Mouse (Mus musculus) stomach, embryonic 14.5 days (tissue): ENCODE measurements around the gene Nrgn. TPM values are rescaled to one million over a fixed set of nuclear protein-coding genes. Genes with fewer than 3 reads are reported as not detected.
A peak's percentile ranks its signal among the peaks of the same experiment; 100 is the strongest.

Source experiments
- ATAC-seq: fragments of 200-750 bp; cut with Nextera tagmentation; 2 replicates; pipeline ENCODE4 v1.8.0; 2017; ENCODE audit warnings: low read depth, moderate TSS enrichment; ENCODE audit not compliant: insufficient number of reproducible peaks, insufficient read depth, low FRiP score
- H3K27ac ChIP-seq: fragments of 300-500 bp; sonication (generic); 2 replicates; pipeline ENCODE4 v1.5.1; 2014; ENCODE audit warnings: mild to moderate bottlenecking, low read length, moderate library complexity, mixed read lengths
- H3K27me3 ChIP-seq: fragments of 300-500 bp; sonication (generic); 2 replicates; pipeline ENCODE4 v1.6.1; 2014; ENCODE audit warnings: low read length, control low read depth, mixed read lengths; ENCODE audit not compliant: control insufficient read depth, insufficient read depth
- H3K36me3 ChIP-seq: fragments of 300-500 bp; sonication (generic); 2 replicates; pipeline ENCODE4 v1.6.1; 2014; ENCODE audit warnings: mild to moderate bottlenecking, control low read depth, low read length, moderate library complexity, mixed read lengths; ENCODE audit not compliant: control insufficient read depth, insufficient read depth
- H3K4me1 ChIP-seq: fragments of 300-500 bp; sonication (generic); 2 replicates; pipeline ENCODE4 v1.6.1; 2014; ENCODE audit warnings: low read length, control low read depth, mixed read lengths; ENCODE audit not compliant: control insufficient read depth, insufficient read depth
- H3K4me2 ChIP-seq: fragments of 300-500 bp; sonication (generic); replicated peaks from 2 replicates; pipeline ENCODE4 v1.6.1; 2014; ENCODE audit warnings: low read depth, low read length, control low read depth
- H3K4me3 ChIP-seq: fragments of 300-500 bp; sonication (generic); 2 replicates; pipeline ENCODE4 v1.5.1; 2014; ENCODE audit warnings: low read depth, low read length, control low read depth
- H3K9ac ChIP-seq: fragments of 300-500 bp; sonication (generic); replicated peaks from 2 replicates; pipeline ENCODE4 v1.6.1; 2014; ENCODE audit warnings: low read depth, mild to moderate bottlenecking, control low read depth, low read length, moderate library complexity, mixed read lengths
- H3K9me3 ChIP-seq: fragments of 300-500 bp; sonication (generic); 2 replicates; pipeline ENCODE4 v1.6.1; 2016; ENCODE audit warnings: low read depth, low read length, control low read depth; ENCODE audit not compliant: control insufficient read depth
- WGBS: fragments of 180-500 bp; shearing (Covaris S2); extraction: QIAGEN DNeasy Blood & Tissue Kit; methylation state at CpG from one replicate; pipeline ENCODE4 v1.1.7; 2014; 5-methylcytosine and 5-hydroxymethylcytosine counted together
- polyA plus RNA-seq: library from polyadenylated mRNA; unstranded; fragments of >200 nt; fragmentation: Nextera tagmentation; extraction: Ambion mirVana; gene quantifications from 2 replicates; pipeline ENCODE4 v1.2.1, GENCODE M21; 2014

Gene Nrgn
- polyA plus RNA-seq, 1 experiment from 2014 or later: 4.7 TPM

DNA sequence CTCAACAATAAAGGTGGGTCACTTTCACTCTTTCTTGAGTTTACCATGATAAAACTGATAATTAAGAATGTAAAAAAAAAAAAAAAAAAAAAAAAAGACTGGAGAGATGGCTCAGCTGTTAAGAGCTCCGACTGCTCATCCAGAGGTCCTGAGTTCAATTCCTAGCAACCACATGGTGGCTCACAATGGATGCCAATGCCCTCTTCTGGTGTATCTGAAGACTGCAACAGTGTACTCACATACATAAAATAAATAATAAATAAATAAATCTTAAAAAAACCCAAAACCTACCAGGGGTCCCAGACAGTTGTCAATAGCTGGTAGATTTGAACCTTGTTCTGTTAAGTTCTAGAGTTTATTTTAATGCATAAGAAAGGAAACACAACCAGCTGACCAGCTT lies 5.8 kb downstream of the Nrgn start:
- Histone ChIP-seq H3K27ac (no peak overlapping the region), H3K4me1 (peaks cover 5% of the 10 kb centered on the region; the same call in 1 of the 2 replicates), H3K4me3 (no peak overlapping the region), H3K9me3 (no peaks in the 10 kb centered on the region), H3K36me3 (no peaks in the 10 kb centered on the region), H3K27me3 (peaks cover 21% of the 10 kb centered on the region), H3K4me2 (no peak overlapping the region), H3K9ac (no peak overlapping the region)
- WGBS: 95% methylated on average over 1 of the region's 1 CpGs
- ATAC-seq: no peak

DNA sequence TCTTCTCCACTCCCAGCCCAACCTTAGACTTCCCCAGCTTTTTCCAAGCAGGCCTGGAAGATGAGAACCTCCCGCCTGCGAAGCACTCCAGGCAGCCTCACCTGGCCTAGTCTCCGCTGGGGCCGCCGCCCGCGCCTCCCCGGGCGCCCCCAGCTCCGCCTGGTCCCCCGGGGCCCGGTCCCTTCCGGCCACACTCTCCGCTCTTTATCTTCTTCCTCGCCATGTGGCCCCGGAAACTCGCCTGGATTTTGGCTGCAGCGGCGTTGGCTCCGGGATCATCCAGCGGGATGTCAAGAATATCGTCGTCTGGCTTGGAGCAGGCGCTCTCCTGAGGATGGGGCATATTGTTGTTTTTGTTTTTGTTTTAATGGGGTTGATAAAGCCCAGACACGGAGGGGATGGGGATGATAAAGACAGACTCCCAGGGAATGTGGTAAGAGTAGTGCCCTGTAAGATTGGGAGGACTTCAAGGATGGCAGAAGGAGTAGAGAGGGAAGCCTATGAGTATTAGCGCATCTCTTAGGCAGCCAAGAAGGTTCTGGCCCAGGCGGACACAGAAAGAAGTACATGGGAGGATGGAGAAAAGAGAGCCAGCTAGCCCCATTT lies 6.8 kb downstream of the Nrgn start:
- Histone ChIP-seq H3K36me3 (no peaks in the 10 kb centered on the region), H3K27ac (no peak overlapping the region), H3K4me1 (peaks cover 5% of the 10 kb centered on the region; the same call in 1 of the 2 replicates), H3K27me3 (peaks cover 14% of the 10 kb centered on the region), H3K4me3 (no peak overlapping the region), H3K9ac (no peak overlapping the region), H3K9me3 (no peaks in the 10 kb centered on the region), H3K4me2 (no peak overlapping the region; the same call in 1 of the 2 replicates)
- ATAC-seq: no peak
- 24% methylated on average over 27 of the region's 27 CpGs for WGBS

DNA sequence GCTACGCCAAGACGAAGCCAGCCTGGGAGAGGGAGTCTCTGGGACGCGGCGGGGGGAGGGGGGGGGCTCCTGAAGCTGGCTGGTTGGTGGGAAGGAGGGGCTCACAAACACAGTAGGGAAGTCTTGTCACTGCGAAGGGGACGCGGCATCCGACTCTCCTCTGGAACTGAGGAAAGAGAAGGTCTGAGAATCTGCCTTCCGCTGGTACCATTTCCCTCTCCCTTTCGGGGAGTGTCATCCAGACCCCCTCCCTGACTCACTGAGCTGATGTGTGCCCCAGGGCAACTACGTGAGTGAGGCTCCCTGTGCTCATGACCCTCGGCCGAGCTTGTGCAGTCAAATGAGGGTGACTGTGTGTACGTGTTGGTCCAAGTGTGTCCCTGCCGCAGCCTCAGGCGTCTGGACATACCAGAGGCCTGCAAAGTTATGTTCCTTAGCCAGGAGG lies 7.5 kb downstream of the Nrgn start:
- Histone ChIP-seq H3K4me2 (peak overlapping the region; percentile 53), H3K27ac (no peak overlapping the region), H3K9ac (no peak overlapping the region), H3K36me3 (no peaks in the 10 kb centered on the region), H3K27me3 (peaks cover 14% of the 10 kb centered on the region), H3K9me3 (no peaks in the 10 kb centered on the region), H3K4me3 (peak overlapping the region; percentile 32), H3K4me1 (peaks cover 5% of the 10 kb centered on the region; the same call in 1 of the 2 replicates)
- WGBS: 13% methylated on average over 17 of the region's 17 CpGs
- no peak for ATAC-seq

GRCm38 (mm10) chr9:37544447-37545165 lies 8.1 kb downstream of the Nrgn start:
- Histone ChIP-seq H3K27ac (no peak overlapping the region), H3K36me3 (no peaks in the 10 kb centered on the region), H3K4me3 (peak overlapping the region; percentile 32), H3K9me3 (no peaks in the 10 kb centered on the region), H3K4me2 (peak overlapping the region; percentile 53), H3K9ac (0 out of 2 replicates have a peak overlapping the region, but pooled peaks have one; percentile 25), H3K4me1 (peaks cover 5% of the 10 kb centered on the region; the same call in 1 of the 2 replicates), H3K27me3 (peaks cover 14% of the 10 kb centered on the region)
- peak; percentile 65 for ATAC-seq
- WGBS: 1% methylated on average over 29 of the region's 29 CpGs

DNA sequence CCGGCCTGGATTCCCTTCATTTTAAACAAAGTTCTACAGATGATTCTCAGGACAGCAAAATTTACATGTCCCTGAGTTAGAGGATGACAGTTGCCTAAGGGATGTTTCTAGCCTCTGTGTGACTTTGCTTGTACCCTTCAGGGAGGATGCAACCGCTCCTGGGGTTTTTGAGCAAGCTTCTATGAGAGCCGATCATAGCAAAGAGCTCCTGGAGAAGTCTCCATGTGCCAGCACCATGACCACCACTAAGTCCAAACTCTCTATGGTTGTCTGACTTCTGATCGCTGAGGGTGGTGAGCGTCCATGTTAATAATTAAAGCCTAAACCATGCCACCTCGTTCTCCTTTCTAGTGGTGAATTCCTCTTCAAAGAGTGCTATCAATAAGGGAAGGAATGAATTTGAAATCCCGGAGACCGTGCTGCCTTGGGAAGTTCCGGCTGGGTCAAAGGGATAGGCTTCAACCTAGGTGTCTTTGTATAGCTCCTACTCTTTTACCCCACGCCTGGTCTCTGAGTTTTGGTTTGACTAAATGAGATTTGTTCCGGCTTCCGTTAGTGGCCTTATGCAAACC lies 8.7 kb downstream of the Nrgn start:
- H3K4me3 ChIP-seq: peak overlapping the region; percentile 32
- H3K9ac ChIP-seq: 0 out of 2 replicates have a peak overlapping the region, but pooled peaks have one; percentile 25
- H3K27me3 ChIP-seq: peaks cover 14% of the 10 kb centered on the region
- 31% methylated on average over 12 of the region's 12 CpGs for WGBS
- H3K27ac ChIP-seq: no peak overlapping the region
- peaks cover 5% of the 10 kb centered on the region; the same call in 1 of the 2 replicates for H3K4me1 ChIP-seq
- H3K9me3 ChIP-seq: no peaks in the 10 kb centered on the region
- peak overlapping the region; percentile 53 for H3K4me2 ChIP-seq
- no peak for ATAC-seq
- no peaks in the 10 kb centered on the region for H3K36me3 ChIP-seq

GRCm38 (mm10) chr9:37541851-37542642 lies 10.7 kb downstream of the Nrgn start:
- H3K9me3 ChIP-seq: no peaks in the 10 kb centered on the region
- H3K4me2 ChIP-seq: no peak overlapping the region
- no peak overlapping the region for H3K27ac ChIP-seq
- peaks cover 9% of the 10 kb centered on the region for H3K27me3 ChIP-seq
- H3K4me1 ChIP-seq: peaks cover 5% of the 10 kb centered on the region; the same call in 1 of the 2 replicates
- H3K36me3 ChIP-seq: no peaks in the 10 kb centered on the region
- no peak for ATAC-seq
- WGBS: 63% methylated on average over 7 of the region's 7 CpGs
- no peak overlapping the region for H3K9ac ChIP-seq
- H3K4me3 ChIP-seq: no peak overlapping the region

DNA sequence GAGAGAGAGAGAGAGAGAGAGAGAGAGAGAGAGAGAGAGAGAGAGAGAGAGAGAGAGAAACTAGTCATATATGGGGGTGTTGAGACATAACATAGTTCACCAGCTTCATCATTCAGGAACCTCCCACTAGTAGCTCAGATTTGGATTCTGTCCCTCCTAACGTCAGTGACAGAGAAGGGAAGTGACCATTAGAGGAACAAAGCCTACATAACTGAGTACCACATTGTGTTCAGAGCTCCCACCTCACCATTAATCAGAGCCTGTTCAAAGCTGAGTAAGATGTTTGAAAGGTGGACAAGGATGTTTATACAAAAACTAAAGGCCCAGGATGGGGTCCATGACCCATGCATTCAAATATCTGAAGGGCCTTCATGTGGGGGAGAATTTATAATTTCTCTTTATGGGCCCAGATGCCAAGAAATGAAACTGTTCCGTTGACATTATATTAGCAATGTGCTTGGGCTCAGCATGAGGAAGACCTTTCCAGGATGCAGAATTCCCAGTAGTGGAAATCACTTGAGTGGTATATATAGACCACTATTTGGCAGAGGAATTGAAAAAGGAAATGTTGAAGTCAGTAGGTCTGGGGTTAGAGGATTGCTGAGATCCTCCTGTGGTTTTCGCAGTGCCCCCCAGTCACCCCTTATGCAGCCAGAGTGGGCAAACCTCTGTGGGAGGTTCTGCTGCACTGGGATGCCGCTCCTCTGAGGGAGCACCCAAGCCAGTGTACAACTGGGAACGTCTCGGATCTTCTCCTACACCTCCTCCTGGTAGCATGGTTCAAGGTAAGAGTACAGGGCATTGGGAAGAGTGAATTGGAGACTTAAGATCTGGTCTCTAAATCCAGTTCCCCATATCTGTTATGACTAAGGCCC lies 11.8 kb downstream of the Nrgn start:
- no peak overlapping the region for H3K4me3 ChIP-seq
- peaks cover 5% of the 10 kb centered on the region; the same call in 1 of the 2 replicates for H3K4me1 ChIP-seq
- ATAC-seq: no peak
- H3K9ac ChIP-seq: no peak overlapping the region
- H3K4me2 ChIP-seq: no peak overlapping the region
- H3K27ac ChIP-seq: no peak overlapping the region
- WGBS: 70% methylated on average over 6 of the region's 6 CpGs
- no peaks in the 10 kb centered on the region for H3K36me3 ChIP-seq
- peaks cover 9% of the 10 kb centered on the region for H3K27me3 ChIP-seq
- no peaks in the 10 kb centered on the region for H3K9me3 ChIP-seq
